Mouse (Mus musculus): ENCODE measurements around the gene Vmn1r22. TPM values are rescaled to one million over a fixed set of nuclear protein-coding genes. Genes with fewer than 3 reads are reported as not detected.
"Not testable (repeated sequence)": the region's sequence is repeated elsewhere in the genome, so short reads cannot be mapped to it uniquely, and the experiment has no call there.

Vmn1r22 gene
- total RNA-seq (2021) = not detected
- long read RNA-seq, experiment 1 = 0 reads
- long read RNA-seq, experiment 2 = 0 reads

DNA sequence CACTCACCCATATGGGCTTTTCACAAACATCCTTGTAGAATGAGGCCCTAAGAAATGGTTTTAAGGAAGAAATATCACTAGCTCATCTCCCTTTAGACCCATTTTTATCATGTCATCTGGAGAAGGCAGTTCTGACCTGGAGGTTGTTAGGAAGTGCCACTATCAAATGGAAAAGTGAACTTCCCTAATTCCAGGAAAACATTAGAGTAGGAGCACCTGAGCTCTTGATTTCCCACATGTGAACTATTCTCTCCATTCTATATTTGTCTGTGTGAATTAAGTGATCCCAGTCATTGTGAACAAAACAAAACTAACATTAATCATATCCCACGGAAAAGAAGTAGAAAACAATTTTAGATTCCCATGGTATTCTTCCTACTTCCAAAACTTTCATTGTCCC lies at the start of gene Vmn1r22:
Gene Vmn1r22, minus strand, starts transcription at position 101 of the 400 bp plus-strand sequence.
- Histone ChIP-seq H3K4me3 (no peak within 1 kb of the TSS), H3K27ac (no peak within 1 kb of the TSS)
- no peak for DNase-seq
- TF ChIP-seq CTCF (IDR thresholded peaks at IDR 0.05) = no peak
- intact Hi-C loops (cut with DNase I) = no loop called here

DNA sequence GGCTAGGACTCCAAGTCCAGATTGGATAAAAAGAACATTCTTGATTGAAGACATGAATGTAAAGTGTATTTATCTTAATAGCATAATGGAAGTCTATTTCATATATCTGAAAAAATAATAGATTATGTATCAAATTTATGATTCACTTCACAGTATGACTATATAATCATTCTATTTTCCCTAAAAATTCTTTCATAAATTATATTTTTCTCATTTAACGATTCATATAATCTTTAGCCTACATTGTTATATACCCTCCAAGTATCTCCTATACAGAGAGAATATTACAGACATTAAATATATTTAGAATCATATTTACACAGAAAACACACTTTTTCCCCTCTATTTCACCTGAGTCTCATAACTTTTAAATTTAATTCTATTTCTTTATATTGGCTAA lies 18.9 kb upstream of the Vmn1r22 start, which contains the start of gene Vmn1r23:
Gene Vmn1r23, minus strand, starts transcription at position 101 of the 400 bp plus-strand sequence.
- intact Hi-C loops (cut with DNase I) = no loop called here
- Histone ChIP-seq H3K4me3 (no peak within 1 kb of the TSS), H3K27ac (no peak within 1 kb of the TSS)
- no peak for DNase-seq
- no peak for TF ChIP-seq CTCF (IDR thresholded peaks at IDR 0.05)

DNA sequence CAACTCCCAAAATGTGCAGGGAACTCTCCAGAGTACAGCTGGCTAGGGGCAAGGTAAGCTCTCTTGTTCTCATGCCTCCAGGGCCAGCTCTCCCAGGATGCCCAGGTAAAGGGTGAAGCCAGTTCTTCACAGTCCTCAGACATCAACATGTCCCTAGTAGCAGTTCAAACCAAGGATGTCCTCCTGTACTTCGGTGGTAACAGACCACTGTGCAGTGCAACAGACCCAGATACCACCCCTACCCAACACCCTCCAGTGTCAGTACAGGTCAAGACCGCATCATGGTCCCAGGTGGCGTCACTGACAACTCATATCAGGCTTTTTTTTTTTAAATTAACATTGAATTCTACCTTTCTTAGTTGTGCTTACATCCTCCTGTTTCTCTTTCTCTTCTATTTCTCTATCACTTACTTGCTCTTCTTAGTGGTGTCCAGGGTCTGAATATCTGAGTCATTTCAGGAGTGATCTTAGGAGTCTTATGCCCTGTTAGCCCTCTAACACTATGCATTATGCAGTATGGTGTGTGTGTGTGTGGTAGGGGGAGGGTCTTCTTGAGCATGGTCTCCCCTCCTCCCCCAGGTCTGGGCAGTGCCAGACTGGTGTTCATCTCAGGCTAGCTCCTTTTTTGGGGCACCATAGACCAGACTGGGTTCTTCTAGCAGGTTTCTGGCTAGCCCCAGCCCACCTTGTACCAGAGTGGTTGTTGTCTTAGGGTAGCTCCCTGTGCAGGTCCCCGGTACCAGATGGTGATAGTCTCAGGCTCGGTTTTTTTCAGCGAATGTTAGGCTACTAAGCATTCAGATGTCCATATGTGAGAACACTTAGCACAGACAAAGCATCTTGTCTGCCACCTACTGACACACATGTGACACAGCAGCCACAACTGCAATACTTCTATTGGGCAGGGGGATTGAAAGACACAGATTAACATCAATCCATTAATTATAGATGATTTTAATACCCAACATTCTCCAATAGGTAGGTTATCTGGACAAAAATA lies 48.5 kb downstream of the Vmn1r22 start:
- no peak overlapping the region for H3K4me3 ChIP-seq
- DNase-seq = no peak
- peak; percentile 75 for TF ChIP-seq CTCF (IDR thresholded peaks at IDR 0.05)
- H3K27ac ChIP-seq = no peak overlapping the region
- intact Hi-C loops (cut with DNase I) = loop anchor here (5.0 kb wide), 1 partner anchor 117 kb away; no protein-coding TSS in a partner anchor

DNA sequence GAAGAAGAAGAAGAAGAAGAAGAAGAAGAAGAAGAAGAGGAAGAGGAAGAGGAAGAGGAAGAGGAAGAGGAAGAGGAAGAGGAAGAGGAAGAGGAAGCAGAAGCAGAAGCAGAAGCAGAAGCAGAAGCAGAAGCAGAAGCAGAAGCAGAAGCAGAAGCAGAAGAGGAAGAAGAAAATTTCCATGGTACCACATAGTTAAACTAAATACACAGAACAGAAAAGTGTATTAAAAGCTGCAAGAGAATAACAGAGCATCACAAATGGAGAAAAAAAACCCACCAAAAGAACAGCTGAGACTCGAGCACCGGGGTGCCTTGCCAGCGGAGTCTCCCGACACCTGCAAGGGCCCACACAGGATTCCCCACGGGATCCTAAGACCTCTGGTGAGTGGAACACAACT lies 56.7 kb downstream of the Vmn1r22 start:
- intact Hi-C loops (cut with DNase I); H3K27ac ChIP-seq; H3K4me3 ChIP-seq; DNase-seq: not testable (repeated sequence)

DNA sequence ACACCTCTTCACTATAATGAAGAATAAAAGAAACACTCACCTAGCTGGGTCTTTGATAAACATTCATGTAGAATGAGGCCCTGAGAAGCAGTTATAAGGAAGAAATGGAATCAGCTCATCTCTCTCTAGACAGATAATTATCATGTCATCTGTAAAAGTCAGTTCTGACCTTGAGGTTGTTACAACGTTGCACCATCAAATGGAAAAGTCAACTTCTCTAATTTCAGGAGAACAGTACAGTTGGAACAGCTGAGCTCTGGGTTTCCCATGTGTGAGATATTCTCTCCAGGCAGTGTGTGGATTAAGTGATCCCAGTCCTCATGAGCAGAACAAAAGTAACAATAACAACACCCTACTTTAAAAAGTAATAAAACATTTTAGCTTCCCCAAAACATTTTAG lies 57.5 kb downstream of the Vmn1r22 start, which contains the start of gene Vmn1r21:
Gene Vmn1r21, minus strand, starts transcription at position 58 of the 400 bp plus-strand sequence.
- no peak for TF ChIP-seq CTCF (IDR thresholded peaks at IDR 0.05)
- intact Hi-C loops (cut with DNase I) = no loop called here
- H3K27ac ChIP-seq = no peak within 1 kb of the TSS
- DNase-seq = no peak
- H3K4me3 ChIP-seq = no peak within 1 kb of the TSS

Other genes starting within 250 kb of the Vmn1r22 start
- gene Pyurf, start 215.9 kb downstream of the Vmn1r22 start, total RNA-seq (2021) = 10 to 100 TPM; 10.3 to 15.1 TPM
- 10 to 100 TPM in 1 of 2 experiments, 1 to 10 TPM in 1; 9.0 to 10.7 TPM for gene Lancl2, start 205.5 kb downstream of the Vmn1r22 start, total RNA-seq (2021)
- gene Vopp1, start 82.9 kb downstream of the Vmn1r22 start, total RNA-seq (2021) = 1 to 10 TPM; 3.2 to 5.6 TPM
- gene Vmn1r21, start 57.7 kb downstream of the Vmn1r22 start, total RNA-seq (2021) = not detected
- gene Vmn1r23, start 18.8 kb upstream of the Vmn1r22 start, total RNA-seq (2021) = not detected
- gene Vmn1r24, start 53.5 kb upstream of the Vmn1r22 start, total RNA-seq (2021) = not detected
- not detected for gene Vmn1r25, start 72.8 kb upstream of the Vmn1r22 start, total RNA-seq (2021)
- gene Vmn1r26, start 107.1 kb upstream of the Vmn1r22 start, total RNA-seq (2021) = not detected

Measured in gastrocnemius, adult 2 months (tissue).